Mouse (Mus musculus): Measurements from ENCODE around the gene Gpc6.
A peak's percentile ranks its signal among the peaks of the same experiment; 100 is the strongest.

Gene Gpc6

GRCm38 (mm10) chr14:116947939-116948591, 22.9 kb downstream of the Gpc6 start:
- no peak for DNase-seq (ENCODE audit: low read depth, low spot score)

- DNase-seq (ENCODE audit: low read depth, low spot score) = no peak
Measured at GRCm38 (mm10) chr14:116957154-116957553, 32.0 kb downstream of the Gpc6 start.

GRCm38 (mm10) chr14:116964837-116965236, 39.7 kb downstream of the Gpc6 start:
- DNase-seq (ENCODE audit: low read depth, low spot score) = no peak

- no peak for DNase-seq (ENCODE audit: low read depth, low spot score)
Measured at GRCm38 (mm10) chr14:116974708-116975107, 49.6 kb downstream of the Gpc6 start.

- no peak for DNase-seq (ENCODE audit: low read depth, low spot score)
Measured at GRCm38 (mm10) chr14:116975224-116975623, 50.1 kb downstream of the Gpc6 start.

- DNase-seq (ENCODE audit: low read depth, low spot score) = no peak
Measured at GRCm38 (mm10) chr14:116977259-116977658, 52.1 kb downstream of the Gpc6 start.

GRCm38 (mm10) chr14:116979714-116980382, 54.7 kb downstream of the Gpc6 start:
- peak; percentile 23 for DNase-seq (ENCODE audit: low read depth, low spot score)

- DNase-seq (ENCODE audit: low read depth, low spot score) = no peak
Measured at GRCm38 (mm10) chr14:116981711-116982110, 56.6 kb downstream of the Gpc6 start.

GRCm38 (mm10) chr14:116987341-116987740, 62.2 kb downstream of the Gpc6 start:
- DNase-seq (ENCODE audit: low read depth, low spot score) = no peak

GRCm38 (mm10) chr14:117000376-117000775, 75.3 kb downstream of the Gpc6 start:
- DNase-seq (ENCODE audit: low read depth, low spot score) = no peak

- no peak for DNase-seq (ENCODE audit: low read depth, low spot score)
Measured at GRCm38 (mm10) chr14:117002313-117002712, 77.2 kb downstream of the Gpc6 start.

GRCm38 (mm10) chr14:117008781-117009180, 83.7 kb downstream of the Gpc6 start:
- no peak for DNase-seq (ENCODE audit: low read depth, low spot score)

- peak; percentile 24 for DNase-seq (ENCODE audit: low read depth, low spot score)
Measured at GRCm38 (mm10) chr14:117012969-117013368, 87.9 kb downstream of the Gpc6 start.

- no peak for DNase-seq (ENCODE audit: low read depth, low spot score)
Measured at GRCm38 (mm10) chr14:117013554-117014117, 88.5 kb downstream of the Gpc6 start.

- DNase-seq (ENCODE audit: low read depth, low spot score) = no peak
Measured at GRCm38 (mm10) chr14:117015333-117015922, 90.3 kb downstream of the Gpc6 start.

GRCm38 (mm10) chr14:117022180-117022799, 97.2 kb downstream of the Gpc6 start:
- DNase-seq (ENCODE audit: low read depth, low spot score) = no peak

- DNase-seq (ENCODE audit: low read depth, low spot score) = no peak
Measured at GRCm38 (mm10) chr14:117034146-117034545, 109.0 kb downstream of the Gpc6 start.

- DNase-seq (ENCODE audit: low read depth, low spot score) = peak; percentile 11
Measured at GRCm38 (mm10) chr14:117041017-117041416, 115.9 kb downstream of the Gpc6 start.

- no peak for DNase-seq (ENCODE audit: low read depth, low spot score)
Measured at GRCm38 (mm10) chr14:117048951-117049350, 123.8 kb downstream of the Gpc6 start.

GRCm38 (mm10) chr14:117050877-117051276, 125.8 kb downstream of the Gpc6 start:
- no peak for DNase-seq (ENCODE audit: low read depth, low spot score)

- no peak for DNase-seq (ENCODE audit: low read depth, low spot score)
Measured at GRCm38 (mm10) chr14:117053361-117053760, 128.2 kb downstream of the Gpc6 start.

GRCm38 (mm10) chr14:117055134-117055533, 130.0 kb downstream of the Gpc6 start:
- no peak for DNase-seq (ENCODE audit: low read depth, low spot score)
